Mouse (Mus musculus) frontal cortex, postnatal 36 days (tissue): ENCODE results near the gene Gfi1b.

Experiments used
- DNase-seq, 2 experiments: peaks; one replicate each; pipeline ENCODE4 v3.0.0; 2022; ENCODE audit warnings: low spot score in 2 of 2

The Gfi1b gene

DNA sequence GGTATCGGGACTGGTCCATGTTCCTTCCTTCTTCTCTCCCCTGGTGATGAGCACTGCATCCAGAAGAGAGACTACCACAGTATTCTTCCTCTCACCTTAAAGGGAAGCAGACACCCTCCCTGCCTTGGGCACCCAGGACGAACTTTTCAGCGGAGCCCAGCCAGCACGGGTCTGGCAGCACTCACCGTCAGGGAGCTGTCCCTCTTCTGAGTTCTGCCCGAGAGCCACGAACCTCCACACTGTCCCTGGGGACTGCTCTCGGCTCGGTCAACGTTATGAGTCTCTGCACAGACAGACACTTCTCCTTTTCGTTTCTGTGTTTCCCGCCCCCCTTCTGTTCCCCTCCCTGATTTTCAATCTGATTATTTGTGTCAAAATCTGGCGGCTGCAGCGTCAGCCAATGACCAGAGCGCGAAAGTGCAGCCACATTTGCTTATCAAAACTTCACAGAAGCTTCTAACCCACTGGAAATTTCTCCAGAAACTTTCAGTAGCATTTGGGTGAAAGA is at the start of gene Gfi1b:
Gene Gfi1b (minus strand): TSS at position 319 of the 508 bp plus-strand sequence.
- no peak for DNase-seq

GRCm38 (mm10) chr2:28671438-28671837 is 49.7 kb upstream of the Gfi1b start:
- no peak for DNase-seq

GRCm38 (mm10) chr2:28665818-28666217 is 44.0 kb upstream of the Gfi1b start:
- DNase-seq, result no peak

DNA sequence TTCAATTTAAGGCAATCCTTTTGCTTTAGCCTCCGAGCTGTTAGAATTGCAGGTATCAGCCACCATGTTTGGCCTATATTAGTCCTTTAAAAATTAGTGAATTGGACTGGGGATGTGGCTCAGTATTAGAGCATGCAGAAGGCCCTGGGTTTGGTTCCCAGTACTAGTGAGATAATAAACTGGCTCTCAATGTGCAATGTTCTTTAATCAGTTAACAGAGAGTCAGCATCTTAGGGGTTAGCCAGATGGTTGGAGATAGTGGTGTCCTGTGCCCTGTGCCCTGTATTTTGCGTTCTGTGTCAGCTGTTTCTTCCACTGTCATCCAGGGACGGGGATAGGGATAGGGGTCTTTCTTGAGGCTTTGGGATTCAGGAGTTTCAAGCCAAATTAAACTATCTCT is 41.1 kb upstream of the Gfi1b start:
- DNase-seq, result no peak

DNA sequence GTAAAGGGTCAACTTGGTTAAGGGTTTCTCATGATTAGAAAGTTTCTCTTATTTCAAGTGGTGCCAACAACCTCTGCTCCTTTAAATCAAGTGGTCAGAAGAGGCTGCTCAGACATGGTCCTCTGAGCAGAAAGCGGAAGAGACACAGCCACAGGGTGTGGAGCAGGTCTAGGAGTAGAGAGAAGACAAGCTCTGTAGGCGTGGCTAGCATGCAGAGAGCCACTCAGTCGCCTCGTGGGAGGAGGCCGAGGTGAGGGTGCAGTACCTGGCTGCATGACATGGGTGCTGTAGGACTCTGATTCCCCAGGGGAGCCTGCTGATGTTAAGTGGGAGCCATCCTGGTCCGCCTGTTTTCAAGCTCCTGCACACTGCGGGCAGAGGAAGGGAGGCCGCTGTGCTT is 34.4 kb upstream of the Gfi1b start:
- no peak for DNase-seq

GRCm38 (mm10) chr2:28654295-28654694 is 32.5 kb upstream of the Gfi1b start:
- no peak for DNase-seq

DNA sequence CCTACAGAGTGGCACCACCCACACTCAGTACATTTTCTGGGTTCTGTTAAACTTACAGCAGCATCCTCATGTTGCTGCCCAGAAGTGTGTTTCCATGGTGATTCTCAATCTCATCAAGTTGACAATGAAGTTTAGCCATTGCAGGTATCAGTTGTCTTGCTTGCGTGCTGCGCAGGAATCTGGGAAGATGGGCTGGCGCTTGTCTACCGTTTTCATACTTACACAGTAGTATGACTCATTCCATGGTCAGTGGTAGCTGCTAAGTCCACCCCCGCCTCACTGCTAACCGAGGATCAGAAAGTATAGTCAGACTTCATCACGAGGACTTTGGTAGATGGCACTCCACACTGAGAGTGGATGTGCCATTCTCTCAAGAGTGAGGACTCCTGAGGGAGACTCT is 31.6 kb upstream of the Gfi1b start:
- DNase-seq, result peak; percentile 35 to 53

DNA sequence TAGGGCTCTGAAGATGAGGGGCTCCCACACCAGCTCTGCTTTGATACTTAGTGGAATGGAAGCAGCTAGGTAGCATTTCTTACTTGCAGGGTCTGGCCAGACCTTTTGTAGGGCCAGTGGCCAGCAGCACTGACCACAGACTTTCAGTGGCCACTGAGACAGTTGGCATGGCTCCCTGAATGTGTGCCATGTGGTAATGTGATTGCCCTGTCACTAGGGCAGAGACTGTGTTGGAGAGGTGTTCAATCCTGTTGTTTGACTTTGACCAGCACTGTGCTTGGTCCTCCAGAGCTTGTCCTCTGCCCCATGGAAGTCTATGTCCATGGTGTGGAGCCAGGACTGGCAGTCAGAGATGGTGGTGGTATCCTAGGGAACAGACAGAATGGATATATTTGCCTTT is 28.7 kb upstream of the Gfi1b start:
- DNase-seq, result no peak

DNA sequence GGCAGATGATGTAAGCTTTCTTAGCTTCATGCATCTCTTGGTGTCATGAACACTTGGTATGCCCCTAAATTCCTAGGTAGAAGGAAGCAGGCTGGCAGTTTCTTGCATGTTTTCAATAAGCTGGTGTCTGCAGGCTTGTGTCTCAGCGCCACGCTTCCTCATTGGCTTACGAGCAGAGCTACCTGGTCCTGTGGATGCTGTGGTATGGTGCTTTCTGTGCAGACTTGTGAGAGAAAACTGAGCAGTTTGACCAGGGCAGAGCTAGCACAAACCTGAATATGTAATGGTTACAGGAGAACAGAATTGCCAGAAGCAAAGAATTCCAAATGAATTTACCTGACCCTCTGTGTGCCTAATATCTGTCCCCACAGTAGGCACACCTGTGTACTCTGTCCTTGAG is 21.3 kb upstream of the Gfi1b start:
- no peak for DNase-seq

DNA sequence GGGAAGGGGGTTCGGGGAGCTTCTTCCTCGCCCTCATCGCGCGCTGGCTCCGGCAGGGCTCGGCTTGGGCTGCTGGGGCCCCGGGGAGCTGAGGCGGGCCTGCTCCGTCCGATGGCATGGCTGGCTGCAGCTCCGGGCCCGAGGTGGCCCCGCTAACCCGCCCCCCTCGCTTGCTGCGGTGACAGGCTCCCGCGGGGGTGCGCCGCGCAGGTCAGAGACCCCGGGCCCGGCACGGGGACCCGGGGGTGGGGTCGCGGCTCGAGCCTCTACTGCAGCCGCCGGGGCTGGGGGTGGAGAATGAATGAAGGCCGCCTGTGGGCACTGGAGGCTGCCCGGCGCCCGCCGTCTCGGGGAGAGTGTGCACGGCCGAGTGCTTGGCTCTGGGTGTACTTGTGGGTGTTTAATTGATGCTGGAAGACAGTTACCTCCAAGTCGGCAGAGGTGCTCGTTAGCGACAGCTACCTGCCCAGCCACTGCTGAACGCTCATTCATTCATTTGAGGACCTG is 19.7 kb upstream of the Gfi1b start:
- DNase-seq, result peak; percentile 24 to 35

GRCm38 (mm10) chr2:28640461-28641424 is 19.0 kb upstream of the Gfi1b start, which contains the start of gene Tsc1:
TSS of gene Tsc1 (plus strand) at chr2:28641228.
- peak; percentile 92 to 93 for DNase-seq

GRCm38 (mm10) chr2:28639794-28640193 is 18.0 kb upstream of the Gfi1b start:
- DNase-seq, result no peak

DNA sequence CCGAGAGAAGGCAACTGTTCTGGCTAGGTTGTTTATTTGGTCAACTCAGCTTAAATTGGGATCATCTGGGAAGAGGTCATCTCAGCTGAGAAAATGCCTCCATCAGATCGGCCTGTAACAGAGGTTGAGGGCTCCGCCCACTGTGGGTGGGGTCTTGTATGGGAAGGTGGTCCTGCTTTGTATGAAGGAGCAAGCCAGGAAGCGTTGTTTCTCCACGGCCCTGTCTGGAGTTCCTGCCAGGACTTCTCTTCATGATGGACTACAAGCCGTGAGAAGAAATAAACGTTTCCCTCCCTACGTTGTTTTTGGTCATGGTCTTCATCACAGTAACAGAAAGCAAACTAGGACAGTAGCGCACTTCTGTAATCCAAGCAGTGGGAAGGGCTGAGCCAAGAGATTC is 17.1 kb upstream of the Gfi1b start:
- DNase-seq, result no peak

GRCm38 (mm10) chr2:28638352-28638751 is 16.6 kb upstream of the Gfi1b start:
- DNase-seq, result no peak

DNA sequence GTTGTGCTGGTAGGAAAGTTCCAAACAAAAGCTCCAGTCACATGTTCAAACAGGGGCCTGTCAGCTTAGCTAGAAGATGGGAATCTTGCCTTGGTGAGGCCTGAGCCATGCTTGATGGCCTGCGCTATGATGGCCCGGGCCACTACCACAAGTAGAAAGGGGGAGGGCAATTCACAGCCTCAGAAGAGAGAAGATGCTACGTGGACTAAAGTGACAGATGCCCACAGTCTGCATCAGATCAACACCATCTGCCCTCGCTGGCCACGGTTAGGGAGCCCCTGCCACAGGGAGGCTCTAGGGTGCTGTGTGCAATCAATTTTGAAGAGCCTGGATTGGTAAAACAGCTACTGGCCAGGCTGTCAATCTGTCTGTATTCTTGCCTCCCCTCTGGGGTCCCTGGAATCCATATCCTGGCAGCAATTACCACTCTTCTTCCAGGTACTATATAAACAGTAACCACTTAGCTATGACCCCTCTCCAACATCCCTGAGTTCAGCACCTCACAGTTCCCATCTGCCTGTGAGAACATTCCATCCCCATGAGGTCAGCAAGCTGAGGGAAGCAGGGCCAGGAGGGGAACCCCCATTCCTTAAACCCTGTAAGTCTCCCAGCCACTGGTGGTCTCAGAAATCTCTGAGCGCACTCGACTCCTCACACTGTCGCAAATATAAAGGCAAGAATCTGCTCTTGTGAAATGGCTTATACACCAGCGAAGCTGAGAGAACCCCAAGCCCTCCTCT is 15.5 kb upstream of the Gfi1b start:
- DNase-seq, result no peak

- DNase-seq, result no peak
Observed at GRCm38 (mm10) chr2:28635199-28635598, 13.4 kb upstream of the Gfi1b start.

DNA sequence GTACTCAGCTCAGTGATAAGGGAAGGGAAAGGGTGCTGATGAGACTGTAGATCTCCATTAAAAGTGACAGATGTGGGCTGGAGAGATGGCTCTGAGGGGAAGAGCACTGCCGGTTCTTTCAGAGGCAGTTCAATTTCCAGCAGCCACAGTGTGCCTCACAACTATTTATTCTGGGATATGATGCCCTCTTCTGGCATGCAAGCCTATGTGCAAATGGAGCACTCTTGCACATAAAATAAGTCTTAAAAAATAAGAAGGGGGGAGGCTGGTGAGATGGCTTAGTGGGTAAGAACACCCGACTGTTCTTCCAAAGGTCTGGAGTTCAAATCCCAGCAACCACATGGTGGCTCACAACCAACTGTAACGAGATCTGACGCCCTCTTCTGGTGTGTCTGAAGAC is 11.4 kb upstream of the Gfi1b start:
- no peak for DNase-seq

- DNase-seq, result no peak
Observed at GRCm38 (mm10) chr2:28632626-28633025, 10.8 kb upstream of the Gfi1b start.

GRCm38 (mm10) chr2:28629911-28630381 is 8.2 kb upstream of the Gfi1b start:
- no peak for DNase-seq

GRCm38 (mm10) chr2:28628053-28628452 is 6.3 kb upstream of the Gfi1b start:
- no peak for DNase-seq

DNA sequence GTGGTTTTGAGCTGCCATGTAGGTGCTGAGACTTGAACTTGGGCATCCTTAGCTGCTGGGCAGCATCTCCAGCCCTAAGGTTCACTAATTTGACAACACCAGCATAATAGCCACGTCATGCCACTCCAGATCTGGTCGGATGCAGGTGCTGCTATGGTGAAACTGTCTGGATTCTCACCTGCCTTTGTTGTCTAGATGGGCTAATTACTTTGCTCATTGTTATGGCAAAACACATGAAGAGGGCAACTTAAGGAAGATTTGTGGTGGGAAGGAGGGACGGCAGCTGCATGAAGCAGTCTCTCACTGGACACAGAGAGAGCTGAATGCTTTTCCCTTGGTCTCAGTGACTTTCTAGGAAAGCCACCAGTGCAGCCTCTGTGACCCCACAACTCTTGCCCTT is 4.3 kb upstream of the Gfi1b start:
- DNase-seq, result no peak

GRCm38 (mm10) chr2:28624870-28625269 is 3.1 kb upstream of the Gfi1b start:
- DNase-seq, result no peak
